Mouse (Mus musculus) adrenal gland, postnatal 25 days (tissue): ENCODE results near the gene Hydin. TPM values are rescaled to one million over a fixed set of nuclear protein-coding genes. Genes with fewer than 3 reads are reported as not detected.
"Not testable (repeated sequence)": the region's sequence is repeated elsewhere in the genome, so short reads cannot be mapped to it uniquely, and the experiment has no call there.

ENCODE experiments used
- DNase-seq: peaks from one replicate; pipeline ENCODE4 v3.0.0; 2021; ENCODE audit warnings: mixed read lengths
- total RNA-seq: library from RNA; stranded (reverse); gene quantifications from 2 replicates; pipeline ENCODE4 v1.2.3, GENCODE M21; 2021

Gene Hydin
- total RNA-seq, 1 experiment from 2014 or later, result 0.49 TPM

- no peak for DNase-seq
Measured at GRCm38 (mm10) chr8:110339447-110339846, 72.7 kb downstream of the Hydin start.

- DNase-seq, result no peak
Measured at GRCm38 (mm10) chr8:110340090-110340703, 73.4 kb downstream of the Hydin start.

GRCm38 (mm10) chr8:110345697-110346394 lies 79.1 kb downstream of the Hydin start:
- no peak for DNase-seq

GRCm38 (mm10) chr8:110346915-110347314 lies 80.1 kb downstream of the Hydin start:
- no peak for DNase-seq

- DNase-seq, result no peak
Measured at GRCm38 (mm10) chr8:110350725-110351124, 83.9 kb downstream of the Hydin start.

- no peak for DNase-seq
Measured at GRCm38 (mm10) chr8:110351909-110352308, 85.1 kb downstream of the Hydin start.

- no peak for DNase-seq
Measured at GRCm38 (mm10) chr8:110362975-110363374, 96.2 kb downstream of the Hydin start.

- peak; percentile 68 for DNase-seq
Measured at GRCm38 (mm10) chr8:110372836-110373235, 106.1 kb downstream of the Hydin start.

GRCm38 (mm10) chr8:110373695-110374094 lies 106.9 kb downstream of the Hydin start:
- no peak for DNase-seq

- no peak for DNase-seq
Measured at GRCm38 (mm10) chr8:110382751-110383150, 116.0 kb downstream of the Hydin start.

GRCm38 (mm10) chr8:110384632-110385031 lies 117.9 kb downstream of the Hydin start:
- DNase-seq, result not testable (repeated sequence)

GRCm38 (mm10) chr8:110395656-110396055 lies 128.9 kb downstream of the Hydin start:
- DNase-seq, result no peak

GRCm38 (mm10) chr8:110400536-110400935 lies 133.8 kb downstream of the Hydin start:
- no peak for DNase-seq

GRCm38 (mm10) chr8:110402311-110402710 lies 135.5 kb downstream of the Hydin start:
- no peak for DNase-seq

- DNase-seq, result no peak
Measured at GRCm38 (mm10) chr8:110404516-110404915, 137.7 kb downstream of the Hydin start.

- no peak for DNase-seq
Measured at GRCm38 (mm10) chr8:110415121-110415520, 148.3 kb downstream of the Hydin start.

- no peak for DNase-seq
Measured at GRCm38 (mm10) chr8:110416931-110417330, 150.2 kb downstream of the Hydin start.

- DNase-seq, result no peak
Measured at GRCm38 (mm10) chr8:110417801-110418200, 151.0 kb downstream of the Hydin start.

- DNase-seq, result peak; percentile 18
Measured at GRCm38 (mm10) chr8:110419711-110420110, 152.9 kb downstream of the Hydin start.

GRCm38 (mm10) chr8:110420221-110420620 lies 153.4 kb downstream of the Hydin start:
- DNase-seq, result no peak

GRCm38 (mm10) chr8:110424146-110424545 lies 157.4 kb downstream of the Hydin start:
- DNase-seq, result peak; percentile 6

GRCm38 (mm10) chr8:110431340-110431739 lies 164.6 kb downstream of the Hydin start:
- no peak for DNase-seq

GRCm38 (mm10) chr8:110440528-110440927 lies 173.8 kb downstream of the Hydin start:
- DNase-seq, result no peak

GRCm38 (mm10) chr8:110444276-110444675 lies 177.5 kb downstream of the Hydin start:
- DNase-seq, result no peak
